Mouse (Mus musculus) cerebellum, postnatal 10 days (tissue): Measurements from ENCODE around the gene Ccdc153.

Experiments
- DNase-seq, 2 experiments: peaks; one replicate each; pipeline ENCODE4 v3.0.0; 2021; ENCODE audit warnings: mixed read lengths in 2 of 2

Gene Ccdc153

DNA sequence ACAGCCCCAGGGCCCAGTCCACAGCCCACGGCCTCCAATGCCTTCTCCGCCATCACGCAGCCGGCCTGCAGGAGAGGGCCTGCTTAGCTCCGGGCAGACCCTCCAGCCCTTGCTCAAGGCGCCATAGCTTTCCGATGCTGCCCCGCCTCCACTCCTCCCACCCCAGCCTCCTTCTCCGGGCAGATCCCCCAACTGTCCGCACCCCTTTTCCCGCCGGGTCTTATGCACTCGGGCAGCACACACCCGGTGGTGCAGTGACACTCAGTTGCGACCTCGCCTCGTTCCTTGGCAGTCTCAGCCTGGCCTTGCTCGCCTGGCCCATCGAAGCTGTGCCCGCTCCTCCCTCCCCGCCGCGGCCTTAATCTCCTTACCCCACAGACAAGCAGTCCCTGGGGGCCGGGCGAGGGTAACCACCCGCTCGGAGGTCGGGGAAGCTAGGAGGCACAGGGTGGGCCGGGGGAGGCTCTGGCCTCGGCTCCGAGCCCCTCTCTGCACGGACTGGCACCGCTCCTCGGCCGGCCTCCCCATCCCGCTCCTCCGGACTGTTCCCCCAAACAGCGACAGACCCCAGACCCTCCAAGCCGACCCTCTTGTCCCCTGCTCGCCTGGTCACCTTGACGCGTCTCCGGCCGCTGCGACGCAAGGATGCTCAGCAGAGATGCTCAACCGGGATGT lies 47.1 kb downstream of the Ccdc153 start:
- peak; percentile 72 to 74 for DNase-seq

DNA sequence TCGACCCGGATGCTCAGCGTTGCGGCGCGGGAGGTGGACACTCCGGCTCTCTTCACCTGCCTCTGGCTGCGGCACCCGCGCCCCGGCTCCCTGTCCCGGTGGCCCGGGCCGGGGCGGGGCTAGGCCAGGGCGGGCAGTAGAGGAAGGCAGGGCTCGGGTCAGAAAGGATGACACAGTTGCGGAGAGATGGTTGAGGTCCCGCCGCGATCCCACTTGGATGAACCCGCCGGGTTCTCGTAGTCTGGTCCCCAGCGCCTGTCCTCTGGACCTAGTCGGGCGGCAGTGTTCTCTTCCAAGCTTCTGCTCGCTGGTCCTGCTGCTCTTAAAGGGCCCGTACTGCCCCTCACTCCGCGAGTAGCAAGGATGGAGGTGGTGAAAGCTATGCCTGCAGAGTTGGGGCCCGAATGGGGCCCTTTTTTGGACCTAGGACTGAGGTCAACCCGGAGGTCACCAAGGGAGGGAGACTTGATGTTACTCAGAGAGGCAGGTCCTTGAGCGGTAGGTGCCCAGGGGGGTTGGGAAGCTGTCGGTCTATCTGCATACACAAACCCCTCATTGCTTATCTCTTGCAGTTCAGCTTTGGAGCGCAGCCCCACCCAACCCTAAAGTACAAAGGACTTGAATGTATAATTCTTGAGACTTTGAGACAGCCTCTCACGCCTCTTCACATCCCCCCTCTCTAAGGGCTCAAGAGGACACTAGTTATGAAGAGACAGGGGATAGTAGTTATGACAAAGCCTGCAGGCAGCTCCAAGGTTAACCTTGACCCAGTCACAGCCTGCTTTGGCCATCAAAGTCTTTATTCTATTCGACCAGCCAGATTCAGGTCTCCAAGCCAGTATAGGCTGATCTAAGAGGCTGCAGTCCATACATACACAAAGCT lies 47.8 kb downstream of the Ccdc153 start, which contains the start of gene Abcg4:
Abcg4 (minus strand) TSS at position 540 of the 883 bp plus-strand sequence.
- DNase-seq = peak in 1 of 2 experiments; percentile 70

DNA sequence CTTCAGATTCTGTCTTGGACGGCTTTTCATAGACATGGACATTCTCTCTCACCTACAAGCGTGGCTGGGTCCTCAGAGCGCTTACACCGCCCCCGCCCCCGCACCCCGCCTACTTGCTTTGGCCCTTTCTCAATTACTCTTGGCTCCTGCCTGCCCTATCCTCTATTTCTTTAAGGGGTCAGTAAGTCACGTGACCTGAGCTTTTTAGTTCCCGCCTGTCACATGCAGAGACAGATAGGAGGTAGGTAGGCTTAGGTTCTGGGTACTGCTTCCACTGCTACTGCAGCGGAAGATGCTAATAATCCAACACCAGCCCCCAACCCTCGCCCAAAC lies 48.4 kb downstream of the Ccdc153 start:
- peak; percentile 47 to 51 for DNase-seq

DNA sequence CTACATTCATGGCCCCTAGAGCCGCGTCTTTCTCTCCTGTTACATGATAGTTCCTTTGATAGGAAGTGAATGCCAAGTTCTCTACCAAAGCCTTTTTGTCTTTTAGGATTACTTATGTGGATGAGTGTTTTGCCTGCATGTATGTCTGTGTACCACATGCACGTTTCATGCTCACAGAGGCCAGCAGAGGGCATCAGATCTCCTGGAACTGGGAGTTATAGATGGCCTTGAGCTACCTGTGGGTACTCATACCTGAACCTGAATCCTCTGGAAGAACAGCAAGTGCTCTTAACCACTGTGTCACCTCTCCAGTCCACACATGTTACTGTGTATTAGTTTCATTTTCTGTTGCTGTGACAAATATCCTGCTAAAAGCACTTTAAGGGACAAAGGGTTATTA lies 52.0 kb downstream of the Ccdc153 start:
- peak; percentile 73 for DNase-seq
